Comparison of ENCODE assay signal across 8 mouse cellular contexts in the genomic region with DNA sequence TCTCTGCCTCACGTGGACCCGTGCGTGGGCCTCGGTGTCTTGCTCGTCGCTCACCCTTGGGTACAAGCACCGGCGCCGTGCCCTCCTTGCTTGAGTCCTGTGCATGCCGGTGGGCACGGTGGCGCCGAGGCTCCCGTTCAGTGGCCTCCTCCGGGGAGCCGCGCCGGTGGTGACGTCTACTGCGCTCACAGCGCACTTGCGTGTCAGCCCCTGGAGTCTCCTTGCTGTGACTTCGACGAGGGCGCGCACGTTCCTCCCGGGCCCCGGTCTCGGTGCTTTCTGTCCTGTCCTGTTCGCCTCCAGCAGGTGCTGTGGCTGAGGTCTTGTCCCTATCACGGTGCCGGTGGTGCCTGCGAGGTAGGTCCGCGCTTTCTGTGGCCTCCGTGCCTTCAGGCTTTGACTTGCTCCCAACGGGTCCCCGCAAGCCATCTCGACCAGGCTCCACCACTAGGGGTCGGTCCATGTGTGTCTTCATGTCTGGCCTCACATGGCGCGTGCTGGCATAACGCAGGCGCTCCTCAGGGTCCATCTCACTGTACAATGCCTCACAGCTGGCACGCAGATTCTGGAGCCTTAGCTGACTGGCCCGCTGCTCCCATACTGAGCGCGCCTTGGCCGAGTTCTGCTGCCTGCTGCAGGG.
A peak's percentile ranks its signal among the peaks of the same experiment; 100 is the strongest.
DNase-seq lines count a peak whose midpoint lies in the region; ATAC-seq and TF ChIP-seq lines count a peak whose summit lies in the region.

No protein-coding gene starts in this region.

- 28% methylated on average over 50 of the region's 50 CpGs for WGBS in embryonic facial prominence, embryonic 11.5 days

- no peaks in the 10 kb centered on the region for H3K36me3 ChIP-seq in embryonic facial prominence, embryonic 11.5 days (replicated peaks; ENCODE audit: control insufficient read depth, insufficient read depth, low read depth, low read length)

- peak; percentile 45 for TF ChIP-seq CTCF in left cerebral cortex, adult 2 months (IDR thresholded peaks at IDR 0.05)

- H3K4me2 ChIP-seq in embryonic facial prominence, embryonic 11.5 days (ENCODE audit: low read depth, low read length), result peak overlapping the region; percentile 45

- H3K27ac ChIP-seq in embryonic facial prominence, embryonic 11.5 days (replicated peaks; ENCODE audit: low read depth, low read length), result no peak overlapping the region
- peak overlapping the region; percentile 54; the same call in 1 of the 2 replicates for H3K27ac ChIP-seq in left cerebral cortex, adult 2 months

- H3K27me3 ChIP-seq in embryonic facial prominence, embryonic 11.5 days (ENCODE audit: control insufficient read depth, insufficient read depth, low read length), result peaks cover 2% of the 10 kb centered on the region; the same call in 1 of the 2 replicates

- H3K4me3 ChIP-seq in embryonic facial prominence, embryonic 11.5 days (ENCODE audit: low read depth, low read length), result peak overlapping the region; percentile 17
- no peak overlapping the region for H3K4me3 ChIP-seq in left cerebral cortex, adult 2 months

- intact Hi-C loops in heart, postnatal 36 days (cut with DNase I), result no loop called here
- intact Hi-C loops in left cerebral cortex, adult 2 months (cut with DNase I), result loop anchor here (5.0 kb wide), 1 partner anchor 78 kb away; no protein-coding TSS in a partner anchor

- H3K4me1 ChIP-seq in embryonic facial prominence, embryonic 11.5 days (ENCODE audit: control insufficient read depth, insufficient read depth, low read length), result no peaks in the 10 kb centered on the region

- peak; percentile 40 for DNase-seq in urinary bladder, postnatal 14 days (ENCODE audit: low spot score)
- no peak for DNase-seq in urinary bladder, postnatal 10 days (ENCODE audit: low spot score)
- DNase-seq in embryonic facial prominence, embryonic 11.5 days (ENCODE audit: low spot score), result peak; percentile 72
- peak; percentile 5 to 17 for DNase-seq in heart, postnatal 36 days
- DNase-seq in left cerebral cortex, adult 2 months (ENCODE audit: extremely low spot score in 1 of 2, low spot score in 2 of 2), result peak; percentile 56 to 61
- DNase-seq in lung, postnatal 36 days, result peak; percentile 64
- peak; percentile 35 for DNase-seq in retina, postnatal 7 days (ENCODE audit: low read depth, low spot score)
- DNase-seq in MN1 (ENCODE audit: low spot score), result no peak

- H3K9me3 ChIP-seq in embryonic facial prominence, embryonic 11.5 days (replicated peaks; ENCODE audit: control insufficient read depth, low read length), result no peaks in the 10 kb centered on the region

- H3K9ac ChIP-seq in embryonic facial prominence, embryonic 11.5 days (replicated peaks; ENCODE audit: low read length), result no peak overlapping the region; the same call in 1 of the 2 replicates

- ATAC-seq in embryonic facial prominence, embryonic 11.5 days (replicated peaks; ENCODE audit: insufficient number of reproducible peaks, low FRiP score, low TSS enrichment, low read depth), result peak; percentile 50; the same call in 1 of the 2 replicates

Comparison
In these comparisons a context has a peak if more than half of its experiments do, and no peak if none do; other contexts are left out.
1. DNase-seq: peak in urinary bladder, postnatal 14 days (single experiment), embryonic facial prominence, embryonic 11.5 days (single experiment), heart, postnatal 36 days (2 of 2), left cerebral cortex, adult 2 months (2 of 2), lung, postnatal 36 days (single experiment) and retina, postnatal 7 days (single experiment); none in urinary bladder, postnatal 10 days (single experiment) and MN1 (single experiment).